Mouse (Mus musculus) bone marrow macrophage, adult 2 months (primary cell): ENCODE measurements around the gene Napsa. TPM values are rescaled to one million over a fixed set of nuclear protein-coding genes. Genes with fewer than 3 reads are reported as not detected.

ENCODE experiments used
- H3K27ac ChIP-seq: 2 replicates; pipeline ENCODE4 v1.5.1; 2012; ENCODE audit warnings: low read depth, low read length; ENCODE audit not compliant: insufficient read depth
- H3K4me1 ChIP-seq: 2 replicates; pipeline ENCODE4 v1.6.1; 2012; ENCODE audit warnings: low read length; ENCODE audit not compliant: control insufficient read depth, insufficient read depth
- H3K4me3 ChIP-seq: 2 replicates; pipeline ENCODE4 v1.5.1; 2012; ENCODE audit warnings: mild to moderate bottlenecking, low read length, moderate library complexity; ENCODE audit not compliant: insufficient read depth
- CTCF ChIP-seq: IDR thresholded peaks from 2 replicates; pipeline ENCODE4 v1.5.1; 2012; ENCODE audit warnings: low read depth, mild to moderate bottlenecking, low read length, moderate library complexity
- POLR2A ChIP-seq: IDR thresholded peaks from 2 replicates; pipeline ENCODE4 v1.6.1; 2012; ENCODE audit warnings: mild to moderate bottlenecking, low read depth, low read length, borderline replicate concordance
- polyA plus RNA-seq: library from polyadenylated mRNA; stranded (reverse); fragments of >200 nt; gene quantifications from 2 replicates; pipeline ENCODE4 v1.2.4, GENCODE M21; 2012; ENCODE audit not compliant: missing spikeins, insufficient read depth, insufficient read length

Gene Napsa
- polyA plus RNA-seq, 1 experiment: 224 TPM

- H3K4me1 ChIP-seq: peaks cover 7% of the 10 kb centered on the region
- TF ChIP-seq POLR2A: no peak
- no peak for TF ChIP-seq CTCF
- H3K4me3 ChIP-seq: no peak within 1 kb of the TSS
- H3K27ac ChIP-seq: no peak within 1 kb of the TSS
Observed at GRCm38 (mm10) chr7:44531946-44532732, 40.0 kb upstream of the Napsa start, which contains the start of gene Spib. Gene Spib (minus strand): TSS chr7:44532071.

DNA sequence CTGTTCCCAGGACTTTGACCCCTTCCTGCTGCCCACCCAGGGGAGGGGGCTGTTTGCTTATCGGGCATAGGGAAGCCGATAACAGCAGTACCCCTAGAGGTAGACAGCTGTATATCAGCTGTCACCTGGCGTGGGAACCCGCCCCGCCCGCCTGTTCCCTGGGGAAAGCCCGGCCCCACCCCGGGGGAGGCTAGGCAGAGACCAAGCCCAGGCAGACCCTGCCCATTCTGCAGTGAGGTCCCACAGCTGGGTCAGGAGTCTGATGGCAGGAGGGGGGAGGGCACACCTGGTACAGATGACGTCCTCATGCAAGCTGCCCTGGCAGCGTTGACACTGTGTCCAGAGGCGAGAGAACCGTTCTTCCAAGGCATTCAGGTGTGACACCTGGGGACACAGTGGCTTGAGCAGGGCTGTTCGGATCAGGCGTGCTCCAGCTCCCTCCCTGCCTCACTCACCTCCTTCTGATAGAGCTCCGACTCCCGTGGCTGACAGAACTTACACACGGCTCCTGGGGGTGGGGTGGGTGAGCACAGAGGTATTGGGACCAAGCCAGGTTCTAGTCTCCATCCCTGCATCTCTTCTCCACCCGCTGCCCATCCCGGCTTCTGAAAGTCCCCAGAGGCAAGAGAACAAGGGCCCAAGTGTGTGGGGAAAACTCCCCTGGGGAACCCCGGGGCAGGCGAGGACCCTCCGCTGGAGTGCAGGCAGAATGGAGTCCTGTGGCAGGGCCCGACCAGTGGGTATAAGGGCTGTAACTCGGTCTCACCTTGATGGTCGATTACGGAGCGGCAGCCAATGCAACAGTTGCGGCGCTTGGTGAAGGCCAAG is 39.0 kb upstream of the Napsa start:
- H3K4me3 ChIP-seq: no peak overlapping the region
- H3K4me1 ChIP-seq: peaks cover 5% of the 10 kb centered on the region
- no peak overlapping the region for H3K27ac ChIP-seq

DNA sequence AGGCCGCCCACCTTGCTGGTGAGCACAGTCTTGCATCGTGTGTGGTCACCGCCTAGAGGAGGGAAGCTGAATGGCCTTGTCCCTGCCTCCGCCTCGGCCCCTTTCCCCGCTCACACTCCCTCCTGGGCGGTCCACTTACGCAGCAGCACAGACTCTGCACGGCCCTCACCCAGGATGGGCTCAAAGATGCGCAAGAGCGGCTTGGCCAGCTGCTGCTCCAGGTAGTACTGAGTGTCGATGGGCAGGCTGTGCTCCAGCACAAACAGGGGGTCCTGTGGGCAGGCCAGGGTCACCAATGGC is 38.5 kb upstream of the Napsa start:
- no peak overlapping the region for H3K27ac ChIP-seq
- no peaks in the 10 kb centered on the region for H3K4me1 ChIP-seq
- no peak for TF ChIP-seq POLR2A
- TF ChIP-seq CTCF: no peak
- no peak overlapping the region for H3K4me3 ChIP-seq

More for the DNA sequence above, 39.0 kb upstream of the Napsa start:
- TF ChIP-seq POLR2A: no peak

GRCm38 (mm10) chr7:44534242-44534641 is 37.9 kb upstream of the Napsa start:
- Histone ChIP-seq H3K4me1 (no peaks in the 10 kb centered on the region), H3K27ac (no peak overlapping the region), H3K4me3 (no peak overlapping the region)
- TF ChIP-seq POLR2A (no peak), CTCF (no peak)

DNA sequence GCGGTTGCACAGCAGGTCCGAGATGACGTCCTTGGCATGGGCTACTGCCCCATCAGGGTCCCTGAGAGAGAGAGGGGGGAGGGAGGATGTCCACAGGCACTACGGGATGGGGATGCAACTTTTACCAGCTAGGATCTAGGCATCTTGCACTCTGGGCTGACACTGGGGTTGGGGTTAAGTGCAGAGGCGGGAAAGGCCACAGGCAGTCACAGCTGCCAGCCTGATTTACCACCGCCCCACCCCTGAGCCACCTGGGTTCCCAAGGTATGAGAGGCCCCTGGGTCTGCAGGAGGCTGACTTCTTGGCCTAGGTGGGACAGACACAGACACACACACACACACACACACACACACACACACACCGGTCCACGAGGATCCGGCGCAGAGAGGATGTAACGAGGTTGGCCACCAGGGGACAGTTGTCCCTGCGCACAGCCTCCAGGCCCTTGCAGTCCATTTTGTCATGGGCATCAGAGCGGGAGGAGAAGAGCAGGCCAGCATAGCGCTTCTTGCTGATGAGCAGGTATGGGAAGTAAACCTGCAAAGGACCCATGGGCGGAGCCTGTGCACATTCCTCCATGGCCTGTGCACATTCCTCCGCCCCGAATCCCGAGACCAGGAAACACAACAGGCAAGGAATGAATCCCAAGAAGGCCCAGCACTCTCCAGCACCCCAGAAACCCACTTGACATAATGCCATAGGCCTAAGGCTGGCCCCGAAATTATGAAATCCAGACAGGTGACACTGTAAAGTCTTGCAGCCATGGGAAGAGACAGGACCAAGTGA is 37.3 kb upstream of the Napsa start:
- TF ChIP-seq CTCF (no peak), POLR2A (no peak)
- H3K4me1 ChIP-seq: no peaks in the 10 kb centered on the region

DNA sequence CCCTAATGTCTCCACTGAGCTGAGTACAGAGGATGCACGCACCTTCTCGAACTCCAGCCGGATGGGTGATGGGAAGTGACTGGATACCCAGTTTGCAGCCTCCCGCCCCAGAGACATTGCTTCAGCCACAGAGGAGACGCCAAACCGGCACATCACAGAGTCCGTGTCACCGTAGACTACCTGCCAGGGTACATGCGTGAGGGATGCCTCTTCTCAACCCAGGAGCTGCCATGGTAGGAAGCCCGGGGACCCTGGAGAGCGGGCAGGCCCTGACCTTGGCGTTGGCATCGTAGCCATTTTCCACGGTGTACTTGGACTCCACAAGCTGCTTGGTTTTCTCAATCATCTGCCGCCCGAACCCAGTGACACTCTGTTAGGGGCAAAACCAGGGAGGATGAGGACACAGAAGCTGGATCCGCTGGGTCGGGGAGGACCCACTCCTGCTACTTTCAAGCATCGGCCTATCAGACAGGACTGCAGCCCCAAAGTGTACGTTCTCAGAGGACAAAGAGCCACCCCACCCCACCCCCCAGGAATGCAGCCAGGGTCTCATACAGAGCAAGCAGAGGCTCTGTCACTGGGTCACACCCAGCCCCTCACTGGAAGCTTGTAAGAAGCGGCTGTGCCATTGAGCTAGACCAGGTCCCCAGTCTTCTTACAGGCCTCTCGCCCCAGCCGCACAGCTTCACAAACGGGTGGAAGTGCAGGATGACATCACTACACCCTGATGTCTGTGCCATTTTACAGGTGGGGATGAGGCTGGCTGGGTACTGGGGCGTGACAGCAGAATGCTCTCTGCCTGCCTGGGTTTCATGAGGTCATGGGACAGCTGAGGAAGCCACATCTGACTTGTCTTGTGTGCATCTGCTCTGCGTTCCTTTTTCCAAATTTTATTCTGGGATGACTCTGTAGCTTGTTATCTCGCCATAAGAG is 36.3 kb upstream of the Napsa start:
- TF ChIP-seq CTCF: no peak
- TF ChIP-seq POLR2A: no peak
- H3K27ac ChIP-seq: no peak overlapping the region
- H3K4me3 ChIP-seq: no peak overlapping the region
- H3K4me1 ChIP-seq: no peaks in the 10 kb centered on the region

More for the DNA sequence above, 37.3 kb upstream of the Napsa start:
- Histone ChIP-seq H3K27ac (no peak overlapping the region), H3K4me3 (no peak overlapping the region)

DNA sequence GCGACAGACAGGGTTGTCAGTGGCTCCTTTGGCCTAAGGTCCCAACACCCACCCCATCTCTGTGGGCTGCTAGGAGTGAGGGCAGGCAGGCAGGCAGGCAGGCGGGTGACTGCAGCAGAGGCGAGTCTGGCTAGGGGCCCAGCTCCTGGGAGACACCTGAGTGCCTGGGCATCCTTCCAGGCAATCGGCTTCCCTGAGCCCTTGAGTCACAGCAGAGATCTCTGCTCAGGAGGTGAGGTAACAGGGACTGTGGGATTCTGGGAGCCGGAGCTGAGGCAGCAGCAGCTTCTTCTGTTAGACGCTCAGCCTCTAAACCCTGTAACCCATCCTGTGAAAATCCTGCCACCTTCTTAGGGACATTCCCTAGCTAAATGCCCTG is 35.6 kb upstream of the Napsa start:
- H3K27ac ChIP-seq: no peak overlapping the region
- no peaks in the 10 kb centered on the region for H3K4me1 ChIP-seq
- no peak overlapping the region for H3K4me3 ChIP-seq
- TF ChIP-seq CTCF (no peak), POLR2A (no peak)

GRCm38 (mm10) chr7:44537009-44537408 is 35.2 kb upstream of the Napsa start:
- Histone ChIP-seq H3K27ac (no peak overlapping the region), H3K4me3 (no peak overlapping the region), H3K4me1 (no peaks in the 10 kb centered on the region)
- no peak for TF ChIP-seq CTCF
- no peak for TF ChIP-seq POLR2A

GRCm38 (mm10) chr7:44537496-44537895 is 34.7 kb upstream of the Napsa start:
- H3K27ac ChIP-seq: no peak overlapping the region
- no peaks in the 10 kb centered on the region for H3K4me1 ChIP-seq
- TF ChIP-seq POLR2A: no peak
- TF ChIP-seq CTCF: no peak

More at GRCm38 (mm10) chr7:44537496-44537895, 34.7 kb upstream of the Napsa start:
- no peak overlapping the region for H3K4me3 ChIP-seq
